Mouse (Mus musculus) G1E (cell line): ENCODE data around the gene Wdr53. TPM values are rescaled to one million over a fixed set of nuclear protein-coding genes. Genes with fewer than 3 reads are reported as not detected.
"Not testable (repeated sequence)": the region's sequence is repeated elsewhere in the genome, so short reads cannot be mapped to it uniquely, and the experiment has no call there.

Experiments
- ATAC-seq: 2 replicates; pipeline ENCODE4 v1.8.0; 2016; ENCODE audit warnings: mild to moderate bottlenecking; ENCODE audit not compliant: insufficient number of reproducible peaks, poor library complexity, low FRiP score, severe bottlenecking; ENCODE audit errors: extremely low read depth
- DNase-seq: peaks from one replicate; pipeline ENCODE4 v3.0.0; 2012; ENCODE audit warnings: low spot score
- H3K27me3 ChIP-seq: 2 replicates; pipeline ENCODE4 v1.6.1; 2012; ENCODE audit warnings: mild to moderate bottlenecking, low read length, inconsistent platforms; ENCODE audit not compliant: insufficient read depth
- H3K36me3 ChIP-seq: replicated peaks from 2 replicates; pipeline ENCODE3; 2012; ENCODE audit warnings: mild to moderate bottlenecking, inconsistent platforms
- H3K4me1 ChIP-seq: 2 replicates; pipeline ENCODE4 v1.6.1; 2012; ENCODE audit warnings: low read depth, low read length, inconsistent platforms, mixed read lengths; ENCODE audit not compliant: insufficient read depth
- H3K4me3 ChIP-seq: 2 replicates; pipeline ENCODE4 v1.5.1; 2012; ENCODE audit warnings: low read depth, mild to moderate bottlenecking, inconsistent platforms, low read length, moderate library complexity, mixed read lengths
- H3K9me3 ChIP-seq: replicated peaks from 2 replicates; pipeline ENCODE4 v1.6.1; 2012; ENCODE audit warnings: inconsistent platforms
- CTCF ChIP-seq: IDR thresholded peaks from 2 replicates; pipeline ENCODE4 v1.5.1; 2012; ENCODE audit warnings: low read depth, low read length, inconsistent platforms, mixed read lengths
- GATA1 ChIP-seq: IDR thresholded peaks from 2 replicates; pipeline ENCODE4 v1.6.1; 2012; ENCODE audit warnings: borderline replicate concordance, low read length, inconsistent platforms, mixed read lengths
- GATA2 ChIP-seq: IDR thresholded peaks from 2 replicates; pipeline ENCODE4 v1.6.1; 2012; ENCODE audit warnings: low read depth, low read length, inconsistent platforms, borderline replicate concordance
- POLR2AphosphoS5 ChIP-seq: IDR thresholded peaks from 2 replicates; pipeline ENCODE4 v1.6.1; 2012; ENCODE audit warnings: low read depth, low read length, inconsistent platforms; ENCODE audit not compliant: insufficient replicate concordance
- TAL1 ChIP-seq: conservative IDR thresholded peaks from 2 replicates; pipeline ENCODE4 v1.6.1; 2012; ENCODE audit warnings: low read depth, low read length, inconsistent platforms, mixed read lengths
- polyA plus RNA-seq: library from polyadenylated mRNA; stranded (reverse); fragments of >175 nt; gene quantifications from 2 replicates; pipeline ENCODE4 v1.2.3, GENCODE M21; 2012
- total RNA-seq, 2 experiments: library from RNA; stranded (forward) in 1 of 2; stranded (reverse) in 1 of 2; fragments of 200-1000 nt in 1 of 2; fragments of >200 nt in 1 of 2; fragmentation: Nextera tagmentation in 1 of 2; gene quantifications; 2 replicates each; pipeline ENCODE4 v1.2.3; 2014 to 2017

Wdr53 gene
- total and polyA plus RNA-seq, 3 experiments = 14.2 to 24.9 (median 15.4) TPM

DNA sequence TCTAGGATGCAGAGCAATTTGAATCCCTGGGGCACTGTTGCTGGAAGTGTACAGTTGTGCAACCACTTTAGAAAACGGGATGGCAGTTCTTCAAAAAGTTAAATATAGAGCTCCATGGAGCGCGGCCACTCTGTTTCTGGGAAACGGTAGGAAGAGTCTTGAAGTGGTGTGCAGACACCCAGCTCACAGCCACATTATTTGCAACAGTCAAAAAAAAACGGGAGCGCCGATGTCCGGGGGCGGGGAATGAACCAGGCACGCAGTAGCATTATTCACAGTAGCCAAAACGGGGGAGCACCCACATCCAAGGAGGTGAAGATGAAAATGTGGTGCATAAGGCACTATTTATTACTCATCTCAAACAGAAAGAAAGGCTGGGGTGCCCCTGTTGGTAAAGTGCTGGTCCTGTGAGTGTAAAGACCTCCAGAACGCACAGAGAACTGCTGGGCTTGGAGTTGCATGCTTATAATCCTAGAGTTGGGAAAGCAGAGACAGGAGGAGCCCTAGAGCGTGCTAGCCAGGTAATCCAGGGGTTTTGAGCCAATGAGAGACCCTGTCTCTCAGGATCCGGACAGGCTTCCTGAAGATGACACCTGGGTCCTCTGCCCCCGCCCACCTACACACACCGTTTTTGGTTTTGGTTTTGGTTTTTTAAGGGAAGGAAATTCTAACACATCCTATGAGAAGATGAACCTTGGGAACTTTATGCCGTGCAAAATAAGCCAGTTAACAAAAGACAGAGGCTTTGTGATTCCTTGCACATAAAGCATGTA lies 32.0 kb upstream of the Wdr53 start:
- H3K4me1 ChIP-seq = peaks cover 6% of the 10 kb centered on the region
- TF ChIP-seq POLR2AphosphoS5 = no peak
- no peak for TF ChIP-seq CTCF
- TF ChIP-seq TAL1 = no peak
- no peak for TF ChIP-seq GATA2
- TF ChIP-seq GATA1 = no peak
- peaks cover 9% of the 10 kb centered on the region for H3K9me3 ChIP-seq
- peaks cover 33% of the 10 kb centered on the region for H3K27me3 ChIP-seq
- H3K4me3 ChIP-seq = no peak overlapping the region
- DNase-seq (no peak), ATAC-seq (no peak)
- no peaks in the 10 kb centered on the region for H3K36me3 ChIP-seq

DNA sequence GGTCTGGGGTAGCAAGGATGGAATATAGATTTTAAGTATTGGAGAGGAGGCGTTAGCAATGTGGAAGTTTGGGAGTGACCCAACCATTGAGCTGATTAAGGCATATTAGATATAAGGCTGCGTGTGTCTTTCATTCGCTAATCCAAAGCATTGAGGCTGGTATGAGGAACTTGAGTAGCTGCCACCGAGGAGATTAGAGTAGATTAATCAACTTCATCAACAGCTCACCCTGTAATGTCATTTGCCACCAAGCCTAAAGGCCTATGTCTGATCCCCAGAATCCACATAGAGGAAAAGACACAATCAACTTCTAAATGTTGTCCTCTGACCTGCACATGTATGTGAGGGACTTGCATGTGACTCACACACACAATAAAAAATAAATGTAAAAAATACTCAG lies 25.2 kb upstream of the Wdr53 start:
- no peak for TF ChIP-seq TAL1
- no peak for TF ChIP-seq GATA2
- DNase-seq (no peak), ATAC-seq (no peak)
- peaks cover 17% of the 10 kb centered on the region for H3K27me3 ChIP-seq
- no peaks in the 10 kb centered on the region; the same call in 1 of the 2 replicates for H3K9me3 ChIP-seq
- H3K36me3 ChIP-seq = no peaks in the 10 kb centered on the region
- H3K4me1 ChIP-seq = peaks cover 3% of the 10 kb centered on the region; the same call in 1 of the 2 replicates
- no peak overlapping the region for H3K4me3 ChIP-seq

DNA sequence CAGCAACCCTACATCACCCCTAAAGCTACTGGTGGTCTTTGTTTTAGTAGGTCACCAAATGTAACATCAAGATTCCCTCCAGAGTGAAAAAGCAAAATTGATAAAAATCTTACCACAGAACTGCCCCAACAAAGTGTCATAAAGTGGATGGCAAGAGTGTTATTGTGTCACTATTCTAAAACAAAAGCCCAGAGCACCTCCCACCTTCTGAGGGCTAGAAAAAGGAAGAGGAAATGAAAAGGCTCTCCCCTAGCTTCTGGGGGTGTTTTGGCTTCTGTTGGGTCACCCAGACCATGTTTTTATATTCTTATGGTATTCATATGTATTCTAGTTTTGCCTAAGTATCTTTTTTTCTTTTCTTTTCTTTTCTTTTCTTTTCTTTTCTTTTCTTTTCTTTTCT lies 24.6 kb upstream of the Wdr53 start:
- TF ChIP-seq GATA2 (no peak), TAL1 (no peak), GATA1 (no peak), POLR2AphosphoS5 (no peak), CTCF (no peak)
- Histone ChIP-seq H3K4me3 (no peak overlapping the region), H3K4me1 (peaks cover 3% of the 10 kb centered on the region; the same call in 1 of the 2 replicates), H3K36me3 (no peaks in the 10 kb centered on the region), H3K27me3 (peaks cover 12% of the 10 kb centered on the region), H3K9me3 (no peaks in the 10 kb centered on the region; the same call in 1 of the 2 replicates)
- no peak for ATAC-seq
- DNase-seq = no peak

DNA sequence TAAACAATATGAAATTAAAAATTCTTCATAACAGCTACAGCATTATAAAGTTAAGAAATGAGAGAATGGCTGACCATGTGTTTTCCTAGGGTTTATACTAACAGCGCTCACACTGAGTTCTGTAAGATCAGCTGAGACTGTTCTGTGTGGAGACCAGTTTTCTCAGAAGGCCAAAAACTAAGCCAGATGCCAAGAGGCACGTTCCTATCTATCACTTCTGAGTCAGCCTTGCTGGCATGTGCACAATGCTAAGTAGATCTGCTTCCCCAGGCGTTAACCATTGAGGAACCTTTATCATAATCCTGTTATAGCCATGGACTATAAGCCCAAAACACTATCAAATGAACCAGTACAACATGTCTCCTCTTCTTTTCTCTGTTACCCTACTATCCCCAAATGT lies 15.0 kb upstream of the Wdr53 start:
- DNase-seq = not testable (repeated sequence)

DNA sequence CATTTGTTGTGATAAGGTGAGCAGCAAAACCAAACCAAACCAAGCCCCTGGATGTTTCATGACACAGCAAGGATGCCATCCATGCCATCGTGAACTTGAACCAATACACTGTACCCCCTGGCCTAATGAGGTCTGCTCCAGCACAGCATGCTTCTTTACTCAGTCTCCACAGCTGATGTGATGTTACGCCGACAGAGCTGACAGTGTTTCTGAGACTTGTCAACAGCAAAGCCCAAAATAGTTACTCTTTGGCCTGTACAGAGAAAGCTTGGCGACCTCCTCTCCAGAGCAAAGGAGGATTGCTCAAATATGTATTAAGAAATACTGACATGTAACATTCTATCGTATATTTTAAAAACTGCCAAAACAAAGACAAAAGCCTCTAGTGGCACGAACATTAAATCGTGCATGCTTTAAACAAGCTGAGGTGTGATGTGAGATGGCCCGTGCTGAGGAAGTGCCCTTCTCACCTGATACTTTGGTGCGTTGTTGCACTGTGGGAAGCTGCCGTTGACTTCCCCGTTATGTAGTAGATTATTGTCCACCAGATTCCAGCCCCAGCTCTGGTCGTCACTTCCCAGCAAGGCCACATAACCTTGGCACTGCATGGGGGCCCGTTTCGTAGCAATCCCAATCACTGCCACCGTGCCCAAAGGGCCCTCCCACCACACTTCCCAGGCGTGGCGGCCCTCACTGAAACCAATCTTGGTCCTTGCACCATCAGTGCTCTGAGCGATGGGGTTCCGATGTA lies 8.9 kb upstream of the Wdr53 start:
- DNase-seq = no peak

More for the DNA sequence above, 15.0 kb upstream of the Wdr53 start:
- not testable (repeated sequence) for H3K27me3 ChIP-seq, ATAC-seq, H3K9me3 ChIP-seq, H3K4me1 ChIP-seq, H3K4me3 ChIP-seq
- H3K36me3 ChIP-seq = peaks cover 48% of the 10 kb centered on the region

DNA sequence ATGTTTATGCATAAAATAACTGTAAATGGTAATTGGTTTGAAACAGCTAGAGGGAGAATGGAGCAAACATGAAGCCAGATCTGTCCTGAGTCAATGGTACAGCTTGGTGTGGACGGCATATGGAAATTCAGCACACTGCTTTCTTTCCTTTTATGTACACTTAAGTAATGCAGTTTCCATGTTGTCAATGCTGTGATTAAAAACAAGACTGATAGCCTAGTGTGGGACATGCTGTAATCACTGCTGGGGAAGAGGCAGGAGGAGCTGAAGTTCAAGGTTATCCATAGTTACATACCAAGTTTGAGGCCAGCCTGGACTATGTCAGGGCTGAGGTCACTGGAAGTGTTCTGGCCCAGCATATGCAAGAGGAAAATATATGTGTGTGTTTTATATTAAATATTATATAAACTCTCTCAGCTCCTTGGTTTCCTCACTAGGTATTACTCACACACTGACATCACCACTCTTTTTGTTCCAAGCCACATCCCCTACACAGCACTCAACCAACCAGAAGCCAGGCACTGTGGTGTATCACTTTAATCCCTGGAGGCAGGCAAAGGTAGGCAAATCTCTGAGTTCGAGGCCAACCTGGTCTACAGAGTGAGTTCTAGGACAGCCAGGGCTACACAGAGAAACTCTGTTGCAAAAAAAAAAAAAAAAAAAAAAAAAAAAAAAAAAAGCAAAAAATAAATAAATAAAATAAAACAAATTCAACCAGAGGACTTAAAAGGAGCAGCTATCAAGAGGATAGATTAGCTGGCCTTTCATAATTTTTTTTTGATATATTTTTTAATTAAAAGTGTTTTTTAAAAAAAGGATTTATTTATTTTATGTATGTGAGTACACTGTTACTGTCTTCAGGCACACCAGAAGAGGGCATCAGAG lies 7.4 kb upstream of the Wdr53 start:
- no peaks in the 10 kb centered on the region for H3K27me3 ChIP-seq
- H3K4me3 ChIP-seq = no peak overlapping the region
- H3K36me3 ChIP-seq = peaks cover 50% of the 10 kb centered on the region
- no peaks in the 10 kb centered on the region for H3K9me3 ChIP-seq
- peaks cover 13% of the 10 kb centered on the region for H3K4me1 ChIP-seq
- no peak for ATAC-seq
- TF ChIP-seq TAL1 (no peak), CTCF (no peak), GATA1 (no peak), POLR2AphosphoS5 (no peak), GATA2 (no peak)
- no peak for DNase-seq

More for the DNA sequence above, 8.9 kb upstream of the Wdr53 start:
- H3K36me3 ChIP-seq = peaks cover 58% of the 10 kb centered on the region
- TF ChIP-seq TAL1 = no peak
- TF ChIP-seq CTCF = no peak
- TF ChIP-seq GATA2 = no peak
- TF ChIP-seq GATA1 = no peak
- no peak for TF ChIP-seq POLR2AphosphoS5
- no peak for ATAC-seq
- no peaks in the 10 kb centered on the region for H3K9me3 ChIP-seq
- peaks cover 6% of the 10 kb centered on the region; the same call in 1 of the 2 replicates for H3K4me1 ChIP-seq
- H3K27me3 ChIP-seq = no peaks in the 10 kb centered on the region
- no peak overlapping the region for H3K4me3 ChIP-seq
